Mouse (Mus musculus) forebrain, embryonic 14.5 days (tissue): Measurements from ENCODE around the gene Baz2b. TPM values are rescaled to one million over a fixed set of nuclear protein-coding genes. Genes with fewer than 3 reads are reported as not detected.

ENCODE experiments used
- ATAC-seq: fragments of 200-750 bp; cut with Nextera tagmentation; 2 replicates; pipeline ENCODE4 v1.8.0; 2017; ENCODE audit warnings: mild to moderate bottlenecking, moderate library complexity
- DNase-seq: peaks from one replicate; pipeline ENCODE4 v3.0.0-alpha.2; 2015; ENCODE audit warnings: low spot score
- H3K27ac ChIP-seq: fragments of 300-500 bp; sonication (generic); 2 replicates; pipeline ENCODE4 v1.5.1; 2014; ENCODE audit warnings: low read depth, mild to moderate bottlenecking, control low read depth, low read length, moderate library complexity
- H3K27me3 ChIP-seq: fragments of 300-500 bp; sonication (generic); replicated peaks from 2 replicates; pipeline ENCODE4 v1.6.1; 2014; ENCODE audit warnings: low read length, control low read depth, mixed read lengths; ENCODE audit not compliant: control insufficient read depth, insufficient read depth
- H3K36me3 ChIP-seq: fragments of 300-500 bp; sonication (generic); 2 replicates; pipeline ENCODE4 v1.6.1; 2014; ENCODE audit warnings: low read length, control low read depth; ENCODE audit not compliant: control insufficient read depth, insufficient read depth
- H3K4me1 ChIP-seq: fragments of 300-500 bp; sonication (generic); 2 replicates; pipeline ENCODE4 v1.6.1; 2014; ENCODE audit warnings: antibody characterized with exemption, low read length, control low read depth; ENCODE audit not compliant: control insufficient read depth, insufficient read depth
- H3K4me2 ChIP-seq: fragments of 300-500 bp; sonication (generic); 2 replicates; pipeline ENCODE4 v1.6.1; 2014; ENCODE audit warnings: mild to moderate bottlenecking, control low read depth, low read length
- H3K4me3 ChIP-seq: fragments of 300-500 bp; sonication (generic); 2 replicates; pipeline ENCODE4 v1.5.1; 2014; ENCODE audit warnings: low read depth, low read length, control low read depth
- H3K9ac ChIP-seq: fragments of 300-500 bp; sonication (generic); 2 replicates; pipeline ENCODE4 v1.6.1; 2014; ENCODE audit warnings: mild to moderate bottlenecking, low read length, control low read depth, moderate library complexity
- H3K9me3 ChIP-seq: fragments of 300-500 bp; sonication (generic); replicated peaks from 2 replicates; pipeline ENCODE4 v1.6.1; 2016; ENCODE audit warnings: low read length, control low read depth, mixed read lengths; ENCODE audit not compliant: control insufficient read depth
- WGBS: fragments of 180-500 bp; shearing (Covaris S2); extraction: QIAGEN DNeasy Blood & Tissue Kit; methylation state at CpG from one replicate; pipeline ENCODE4 v1.1.7; 2014; 5-methylcytosine and 5-hydroxymethylcytosine counted together
- polyA plus RNA-seq: library from polyadenylated mRNA; unstranded; fragments of >200 nt; fragmentation: Nextera tagmentation; extraction: Ambion mirVana; gene quantifications from 2 replicates; pipeline ENCODE4 v1.2.1, GENCODE M21; 2014

Baz2b gene
- polyA plus RNA-seq, 1 experiment from 2014 or later, result 40.4 TPM

DNA sequence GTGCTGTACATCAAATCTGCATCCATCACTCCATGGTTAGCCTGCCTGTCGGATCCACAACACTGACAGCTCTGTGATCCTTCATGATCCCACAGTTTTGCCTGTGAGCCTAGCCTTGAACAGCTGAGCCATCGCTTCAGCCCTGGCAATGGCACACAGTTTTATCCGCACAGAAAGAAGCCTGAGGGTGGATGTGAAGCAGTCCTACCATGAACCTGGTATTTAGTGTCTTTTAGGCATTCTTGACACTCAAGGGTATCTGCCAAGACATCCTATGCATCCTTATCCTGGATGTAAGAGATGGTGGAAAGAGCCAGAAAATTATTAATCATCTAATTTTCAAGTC lies 216.5 kb downstream of the Baz2b start:
- H3K9ac ChIP-seq, result no peak overlapping the region
- no peaks in the 10 kb centered on the region for H3K9me3 ChIP-seq
- DNase-seq, result no peak
- H3K27me3 ChIP-seq, result no peaks in the 10 kb centered on the region
- no peak overlapping the region for H3K27ac ChIP-seq
- ATAC-seq, result no peak
- H3K4me1 ChIP-seq, result peaks cover 4% of the 10 kb centered on the region; the same call in 1 of the 2 replicates
- WGBS, result 75% methylated on average over 3 of the region's 3 CpGs
- no peak overlapping the region for H3K4me2 ChIP-seq
- H3K36me3 ChIP-seq, result 0 out of 2 replicates have a peak, but pooled peaks cover 5% of the 10 kb centered on the region
- H3K4me3 ChIP-seq, result no peak overlapping the region

DNA sequence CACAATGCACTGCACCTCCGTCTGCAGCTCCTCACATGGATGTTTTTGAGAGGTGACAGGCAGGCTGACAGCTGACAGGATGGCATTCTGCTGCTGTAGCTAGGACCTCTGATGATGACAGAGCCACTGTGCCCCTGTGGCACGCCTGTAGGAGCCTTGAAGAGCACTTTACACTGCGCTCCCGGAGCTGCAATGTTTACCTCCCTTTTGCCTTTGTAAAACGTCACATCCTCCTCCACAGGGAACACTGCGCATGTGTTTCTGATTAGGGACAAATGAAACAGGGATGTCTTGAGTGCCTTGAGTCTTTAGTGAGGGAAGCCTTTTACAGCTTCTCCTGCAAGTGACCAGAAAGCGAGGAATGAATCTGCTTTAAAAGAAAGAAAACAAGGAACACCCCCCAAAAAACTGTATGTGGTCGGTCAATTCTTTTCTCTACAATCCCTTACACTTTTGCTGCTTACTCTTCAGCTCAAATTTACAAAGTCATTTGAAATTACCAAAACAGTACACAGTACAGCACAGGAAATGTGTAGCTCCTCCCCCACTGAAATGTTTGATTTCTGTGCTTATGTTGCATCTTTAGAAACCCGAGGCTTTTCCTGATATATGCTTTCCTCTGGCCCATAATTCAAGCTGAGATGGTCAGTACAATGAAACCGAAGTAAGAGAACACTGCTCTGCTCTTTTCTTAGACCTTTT lies 217.0 kb downstream of the Baz2b start:
- Histone ChIP-seq H3K9ac (no peak overlapping the region), H3K4me2 (no peak overlapping the region), H3K4me3 (no peak overlapping the region), H3K27ac (no peak overlapping the region), H3K36me3 (0 out of 2 replicates have a peak, but pooled peaks cover 5% of the 10 kb centered on the region), H3K27me3 (no peaks in the 10 kb centered on the region), H3K4me1 (peaks cover 4% of the 10 kb centered on the region; the same call in 1 of the 2 replicates), H3K9me3 (no peaks in the 10 kb centered on the region)
- 74% methylated on average over 10 of the region's 10 CpGs for WGBS
- no peak for DNase-seq
- no peak for ATAC-seq

DNA sequence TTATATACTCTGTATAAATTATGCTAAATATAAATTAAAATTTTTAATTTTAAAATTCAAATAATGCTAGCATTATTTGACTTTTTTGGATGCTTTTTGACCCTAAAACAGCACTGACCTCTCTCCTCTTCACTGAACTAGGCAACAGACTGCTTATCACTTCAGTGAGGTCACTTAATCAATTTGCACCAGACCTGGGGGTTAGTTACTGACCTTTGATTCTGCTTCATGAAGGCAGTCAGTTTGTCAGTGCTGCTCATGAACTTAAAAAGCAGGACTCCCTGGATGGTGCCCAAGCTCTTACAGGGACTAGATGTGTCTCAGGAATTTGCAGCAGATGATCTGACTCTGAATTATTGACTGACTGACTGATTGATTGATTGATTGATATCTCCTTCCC lies 217.9 kb downstream of the Baz2b start:
- Histone ChIP-seq H3K27me3 (no peaks in the 10 kb centered on the region), H3K9me3 (no peaks in the 10 kb centered on the region), H3K4me2 (no peak overlapping the region), H3K36me3 (0 out of 2 replicates have a peak, but pooled peaks cover 5% of the 10 kb centered on the region), H3K9ac (no peak overlapping the region), H3K4me1 (peaks cover 4% of the 10 kb centered on the region; the same call in 1 of the 2 replicates), H3K27ac (no peak overlapping the region), H3K4me3 (no peak overlapping the region)
- ATAC-seq, result no peak
- DNase-seq, result no peak

GRCm38 (mm10) chr2:59987521-59987920 lies 222.1 kb downstream of the Baz2b start:
- no peak for DNase-seq
- Histone ChIP-seq H3K9ac (no peak overlapping the region), H3K27me3 (no peaks in the 10 kb centered on the region), H3K4me1 (peaks cover 4% of the 10 kb centered on the region; the same call in 1 of the 2 replicates), H3K4me3 (no peak overlapping the region), H3K9me3 (no peaks in the 10 kb centered on the region), H3K27ac (no peak overlapping the region), H3K36me3 (0 out of 2 replicates have a peak, but pooled peaks cover 4% of the 10 kb centered on the region), H3K4me2 (no peak overlapping the region)
- no peak for ATAC-seq
- WGBS, result 81% methylated on average over 6 of the region's 6 CpGs

DNA sequence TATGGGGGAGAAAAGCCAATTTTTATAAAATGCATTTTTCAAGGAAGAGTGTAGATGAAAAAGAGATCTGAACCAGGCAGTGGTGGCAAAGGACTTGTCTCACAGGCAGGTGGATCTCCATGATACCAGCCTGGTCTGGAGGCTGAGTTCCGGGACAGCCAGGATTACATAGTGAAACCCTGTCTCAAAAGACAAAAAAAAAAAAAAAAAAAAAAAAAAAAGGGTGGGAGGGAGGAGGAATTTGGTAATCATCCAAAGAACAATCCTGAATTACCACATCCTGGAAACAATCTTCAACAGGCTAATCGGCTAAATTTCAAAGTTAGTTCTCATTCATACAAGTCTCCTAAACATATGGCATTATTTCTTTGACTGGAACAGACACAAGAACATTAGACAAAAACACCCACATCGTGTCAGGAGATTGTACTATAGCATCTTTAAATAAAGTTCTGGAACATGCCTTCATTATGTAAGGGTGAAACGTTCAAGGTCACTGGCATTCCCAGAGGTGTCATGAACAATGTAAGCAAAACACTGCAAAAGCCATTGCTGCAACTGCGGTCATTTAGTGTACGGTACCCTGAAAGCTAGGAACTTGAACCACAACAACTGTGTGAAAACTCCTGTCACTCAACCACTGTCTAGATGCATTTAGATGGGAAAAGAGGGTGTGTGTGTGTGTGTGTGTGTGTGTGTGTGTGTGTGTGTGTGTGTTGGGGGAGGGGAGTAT lies 230.0 kb downstream of the Baz2b start:
- no peak for DNase-seq
- H3K4me3 ChIP-seq, result no peak overlapping the region
- no peak overlapping the region for H3K4me2 ChIP-seq
- no peak for ATAC-seq
- H3K27ac ChIP-seq, result no peak overlapping the region
- no peaks in the 10 kb centered on the region for H3K27me3 ChIP-seq
- H3K36me3 ChIP-seq, result peaks cover 26% of the 10 kb centered on the region
- WGBS, result 52% methylated on average over 6 of the region's 6 CpGs
- H3K9me3 ChIP-seq, result no peaks in the 10 kb centered on the region
- no peak overlapping the region for H3K9ac ChIP-seq
- H3K4me1 ChIP-seq, result no peaks in the 10 kb centered on the region

- H3K4me2 ChIP-seq, result no peak overlapping the region
- no peak overlapping the region for H3K9ac ChIP-seq
- H3K27me3 ChIP-seq, result no peaks in the 10 kb centered on the region
- H3K27ac ChIP-seq, result no peak overlapping the region
- no peak overlapping the region for H3K4me3 ChIP-seq
- WGBS, result 97% methylated on average over 5 of the region's 5 CpGs
- no peaks in the 10 kb centered on the region for H3K4me1 ChIP-seq
- DNase-seq (no peak), ATAC-seq (no peak)
- peaks cover 29% of the 10 kb centered on the region for H3K36me3 ChIP-seq
- no peaks in the 10 kb centered on the region for H3K9me3 ChIP-seq
These were observed 233.0 kb downstream of the Baz2b start for GRCm38 (mm10) chr2:59976680-59977079.

GRCm38 (mm10) chr2:59975772-59976171 lies 233.9 kb downstream of the Baz2b start:
- H3K4me3 ChIP-seq, result no peak overlapping the region
- WGBS, result 93% methylated on average over 6 of the region's 6 CpGs
- no peaks in the 10 kb centered on the region for H3K4me1 ChIP-seq
- ATAC-seq (no peak), DNase-seq (no peak)
- H3K27me3 ChIP-seq, result no peaks in the 10 kb centered on the region
- H3K27ac ChIP-seq, result no peak overlapping the region
- H3K9ac ChIP-seq, result no peak overlapping the region
- H3K36me3 ChIP-seq, result peaks cover 29% of the 10 kb centered on the region
- no peaks in the 10 kb centered on the region for H3K9me3 ChIP-seq
- no peak overlapping the region for H3K4me2 ChIP-seq

GRCm38 (mm10) chr2:59973962-59974361 lies 235.7 kb downstream of the Baz2b start:
- WGBS, result 92% methylated on average over 5 of the region's 5 CpGs
- Histone ChIP-seq H3K4me1 (no peaks in the 10 kb centered on the region), H3K9ac (no peak overlapping the region), H3K36me3 (peaks cover 32% of the 10 kb centered on the region), H3K4me2 (no peak overlapping the region), H3K27ac (no peak overlapping the region), H3K4me3 (no peak overlapping the region), H3K27me3 (no peaks in the 10 kb centered on the region), H3K9me3 (no peaks in the 10 kb centered on the region)
- ATAC-seq (no peak), DNase-seq (no peak)

- no peak for DNase-seq
- Histone ChIP-seq H3K9me3 (no peaks in the 10 kb centered on the region), H3K9ac (no peak overlapping the region), H3K4me1 (no peaks in the 10 kb centered on the region), H3K27ac (no peak overlapping the region), H3K4me3 (no peak overlapping the region), H3K27me3 (no peaks in the 10 kb centered on the region), H3K36me3 (peaks cover 39% of the 10 kb centered on the region), H3K4me2 (no peak overlapping the region)
- WGBS, result 95% methylated on average over 4 of the region's 4 CpGs
- ATAC-seq, result no peak
These were observed 236.5 kb downstream of the Baz2b start for GRCm38 (mm10) chr2:59973104-59973641.
